Mouse (Mus musculus) adrenal gland, adult 2 months (tissue): ENCODE data around the gene P4hb. TPM values are rescaled to one million over a fixed set of nuclear protein-coding genes. Genes with fewer than 3 reads are reported as not detected.
"Not testable (repeated sequence)": the region's sequence is repeated elsewhere in the genome, so short reads cannot be mapped to it uniquely, and the experiment has no call there.

Experiments
- DNase-seq: peaks from one replicate; pipeline ENCODE4 v3.0.0; 2021
- polyA plus RNA-seq: library from polyadenylated mRNA; depleted of rRNA; stranded (reverse); fragments of >200 nt; gene quantifications from 2 replicates; pipeline ENCODE4 v1.2.3, GENCODE M21; 2012
- total RNA-seq, 2 experiments: library from RNA; stranded (reverse); gene quantifications; 2 replicates each; pipeline ENCODE4 v1.2.3; 2021

The P4hb gene
- total and polyA plus RNA-seq, 3 experiments, result 126 to 524 (median 462) TPM

GRCm38 (mm10) chr11:120572417-120572751, 669 bp downstream of the P4hb start:
- no peak for DNase-seq

- DNase-seq, result no peak
Observed at GRCm38 (mm10) chr11:120571754-120572416, 1.2 kb downstream of the P4hb start.

GRCm38 (mm10) chr11:120571122-120571521, 1.9 kb downstream of the P4hb start:
- DNase-seq, result no peak

- DNase-seq, result no peak
Observed at GRCm38 (mm10) chr11:120568324-120568723, 4.7 kb downstream of the P4hb start.

- no peak for DNase-seq
Observed at GRCm38 (mm10) chr11:120565114-120565513, 7.9 kb downstream of the P4hb start.

GRCm38 (mm10) chr11:120562949-120563348, 10.1 kb downstream of the P4hb start:
- DNase-seq, result no peak

GRCm38 (mm10) chr11:120560952-120561728, 11.9 kb downstream of the P4hb start:
- DNase-seq, result no peak

GRCm38 (mm10) chr11:120558843-120559242, 14.2 kb downstream of the P4hb start:
- not testable (repeated sequence) for DNase-seq

GRCm38 (mm10) chr11:120555260-120555659, 17.8 kb downstream of the P4hb start:
- peak; percentile 84 for DNase-seq

- peak; percentile 84 for DNase-seq
Observed at GRCm38 (mm10) chr11:120554834-120555233, 18.2 kb downstream of the P4hb start.

GRCm38 (mm10) chr11:120552736-120553135, 20.3 kb downstream of the P4hb start:
- no peak for DNase-seq

- DNase-seq, result no peak
Observed at GRCm38 (mm10) chr11:120550810-120551440, 22.1 kb downstream of the P4hb start, which contains the start of gene Ppp1r27. Gene Ppp1r27 (minus strand): TSS chr11:120551132.

GRCm38 (mm10) chr11:120549986-120550809, 22.9 kb downstream of the P4hb start:
- DNase-seq, result no peak

- peak; percentile 96 for DNase-seq
Observed at GRCm38 (mm10) chr11:120549168-120549945, 23.7 kb downstream of the P4hb start, which contains the start of gene Mcrip1. Gene Mcrip1 (minus strand): TSS chr11:120549727.

- no peak for DNase-seq
Observed at GRCm38 (mm10) chr11:120548786-120549167, 24.3 kb downstream of the P4hb start.

GRCm38 (mm10) chr11:120548214-120548613, 24.8 kb downstream of the P4hb start:
- DNase-seq, result no peak

- no peak for DNase-seq
Observed at GRCm38 (mm10) chr11:120547469-120547868, 25.6 kb downstream of the P4hb start.

- no peak for DNase-seq
Observed at GRCm38 (mm10) chr11:120545964-120546363, 27.1 kb downstream of the P4hb start.

GRCm38 (mm10) chr11:120542376-120542775, 30.7 kb downstream of the P4hb start:
- DNase-seq, result peak; percentile 28

- DNase-seq, result no peak
Observed at GRCm38 (mm10) chr11:120541907-120542306, 31.1 kb downstream of the P4hb start.
